Mouse (Mus musculus) adrenal gland, adult 18-20 months (tissue): ENCODE measurements around the gene Ankrd13b. TPM values are rescaled to one million over a fixed set of nuclear protein-coding genes. Genes with fewer than 3 reads are reported as not detected.

Experiments used
- DNase-seq, 2 experiments: peaks; one replicate each; pipeline ENCODE4 v3.0.0; 2021 to 2022; ENCODE audit warnings: low spot score in 2 of 2
- total RNA-seq, 2 experiments: library from RNA; stranded (reverse); gene quantifications; 1 replicate in 1 of 2; 2 replicates in 1 of 2; pipeline ENCODE4 v1.2.3; 2021

The Ankrd13b gene
- total RNA-seq, 2 experiments from 2014 or later: 7.9 to 8.3 TPM

DNA sequence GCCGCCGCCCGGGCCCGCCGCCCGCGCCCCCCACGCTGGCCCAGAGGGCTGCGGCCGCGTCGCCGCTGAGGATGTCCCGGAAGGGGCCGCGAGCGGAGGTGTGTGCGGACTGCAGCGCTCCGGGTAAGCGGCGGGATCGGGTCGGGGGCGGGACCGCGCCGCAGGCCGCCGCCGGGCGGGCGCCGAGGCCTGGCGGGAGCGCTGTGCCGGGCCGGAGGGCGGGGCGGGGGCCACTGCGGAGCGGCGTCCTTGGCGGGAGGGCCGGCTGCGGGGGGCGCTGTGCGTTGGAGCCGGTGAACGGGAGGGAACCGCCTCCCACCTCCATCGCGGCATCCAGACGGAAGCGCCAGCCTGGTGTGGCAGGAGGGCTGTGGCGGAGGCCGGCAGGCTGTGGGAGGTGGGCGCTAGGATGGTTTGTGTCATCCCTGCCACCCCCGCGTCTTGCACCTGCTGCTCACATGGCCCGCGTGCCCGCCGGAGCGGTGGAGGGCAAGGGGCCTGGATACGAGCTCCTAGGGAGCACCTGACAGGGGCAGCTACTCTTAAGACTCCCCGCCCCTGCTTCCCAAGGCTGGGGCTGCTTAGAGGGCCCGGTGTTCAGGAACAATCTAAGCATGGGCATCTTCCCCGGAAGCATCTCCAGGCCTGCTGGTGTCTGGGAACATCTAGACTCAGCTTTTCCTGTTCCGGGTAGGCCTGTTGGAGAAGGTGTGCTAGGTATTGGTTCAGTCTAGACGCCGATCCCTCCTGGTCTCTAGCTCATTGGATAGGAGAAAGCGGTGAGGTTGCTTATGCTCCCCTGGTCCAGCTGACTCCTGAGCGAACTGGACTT is 4.2 kb upstream of the Ankrd13b start, which contains the start of gene Git1:
TSS of gene Git1 (plus strand) at position 51 of the 832 bp plus-strand sequence.
- peak; percentile 54 to 66 for DNase-seq

DNA sequence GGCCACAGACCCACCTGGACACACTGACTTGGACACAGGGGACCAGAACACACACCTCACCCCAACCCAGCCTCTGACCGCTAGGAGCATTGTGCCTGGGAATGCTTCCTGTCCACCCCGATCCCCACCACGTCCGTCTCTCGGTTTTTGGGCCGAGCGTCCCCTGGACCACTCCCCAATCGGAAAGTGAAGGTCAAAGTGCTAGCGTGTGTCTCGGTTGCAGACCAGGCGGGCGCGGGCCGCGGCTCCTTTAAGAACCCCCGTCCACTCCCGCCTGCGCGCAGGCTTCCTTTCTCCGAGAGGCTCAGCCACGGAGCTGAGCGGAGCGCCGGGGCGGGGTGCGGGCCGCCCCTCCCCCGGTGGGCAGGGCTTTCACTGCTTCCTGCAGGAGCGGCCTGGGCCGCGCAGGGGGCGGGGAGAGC is 3.4 kb upstream of the Ankrd13b start:
- peak; percentile 89 to 92 for DNase-seq

DNA sequence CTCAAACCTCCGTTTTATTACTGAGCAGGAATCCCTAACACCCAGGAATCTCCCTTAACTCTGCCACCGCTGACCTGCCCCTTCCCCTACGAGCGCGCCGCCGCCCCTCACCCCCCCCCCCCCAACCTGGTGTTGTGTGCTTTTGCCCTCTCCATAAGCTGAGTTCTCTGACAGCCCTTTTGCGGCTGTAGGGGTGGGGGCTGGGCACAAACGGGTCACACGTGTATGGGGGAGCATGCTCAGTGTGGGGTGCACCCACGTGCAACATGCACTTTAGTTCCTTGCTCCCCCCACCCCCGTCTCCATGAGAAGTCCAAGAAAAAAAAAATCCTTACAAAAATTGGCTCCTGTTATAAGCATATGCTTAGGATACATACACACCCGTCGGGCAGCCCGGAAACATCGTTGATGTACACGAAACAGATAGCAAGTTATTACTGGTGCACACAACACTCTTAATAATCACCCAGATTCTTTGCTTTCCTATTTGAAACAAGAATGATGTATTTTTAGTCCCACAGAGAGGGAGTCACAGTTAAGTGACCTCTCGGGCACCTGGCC is 2.9 kb upstream of the Ankrd13b start:
- no peak for DNase-seq

DNA sequence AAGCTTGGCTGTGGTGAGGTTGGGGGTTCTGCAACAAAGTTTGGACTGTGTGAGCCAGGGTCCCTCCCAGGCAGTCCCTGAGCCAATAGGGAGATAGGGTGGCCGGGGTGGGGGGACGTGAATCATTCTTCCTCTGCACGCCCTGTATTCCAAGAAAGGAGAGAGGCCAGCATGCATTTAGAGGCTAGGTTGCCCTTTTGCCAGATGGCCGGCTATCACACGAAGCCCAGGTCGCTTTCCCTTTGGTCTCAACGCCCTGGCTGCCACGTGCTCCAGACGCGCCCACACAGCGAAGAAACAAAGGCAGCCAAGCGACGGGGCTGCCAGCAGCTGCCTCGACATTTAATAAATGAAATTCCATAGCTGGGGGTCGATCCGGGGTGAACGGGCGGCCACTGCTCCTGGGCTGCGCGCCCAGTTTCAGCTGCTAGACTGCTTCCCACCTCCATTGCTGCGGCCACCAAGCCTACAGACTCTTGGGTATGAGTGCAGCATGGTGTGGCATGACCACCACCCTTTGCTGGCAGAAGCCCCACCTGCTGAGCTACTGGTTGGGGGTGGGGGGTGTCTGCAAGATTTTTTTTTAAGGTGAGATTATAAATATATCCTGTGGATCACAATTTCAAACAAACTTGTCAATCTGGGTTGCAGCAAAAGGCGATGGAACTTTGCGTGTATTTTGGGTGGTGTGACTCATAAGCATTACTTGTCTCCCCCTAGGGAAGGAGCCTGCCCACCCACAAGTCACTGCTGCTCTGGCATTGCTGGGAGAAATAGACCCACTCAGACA is 2.2 kb upstream of the Ankrd13b start:
- DNase-seq: peak in 1 of 2 experiments; percentile 49

DNA sequence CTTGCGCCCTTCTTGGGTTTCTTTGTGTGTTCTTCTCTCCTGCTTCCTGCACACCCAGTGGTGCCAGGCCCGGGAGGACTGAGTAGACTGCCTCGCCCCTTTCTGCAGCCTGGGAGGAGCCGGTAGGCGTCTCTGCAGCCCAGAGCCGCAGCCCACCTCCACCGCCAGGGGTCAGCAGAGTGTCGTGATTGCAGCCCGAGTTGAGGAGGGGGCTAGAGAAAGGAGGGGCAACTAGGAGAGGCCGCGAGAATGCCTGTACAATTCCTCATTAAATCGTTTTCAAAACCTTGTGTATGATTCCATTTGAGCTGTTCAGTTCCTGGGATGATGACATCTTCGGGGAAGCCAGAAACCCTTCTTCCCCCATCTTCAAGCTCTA is 1.6 kb upstream of the Ankrd13b start:
- peak; percentile 87 to 92 for DNase-seq

DNA sequence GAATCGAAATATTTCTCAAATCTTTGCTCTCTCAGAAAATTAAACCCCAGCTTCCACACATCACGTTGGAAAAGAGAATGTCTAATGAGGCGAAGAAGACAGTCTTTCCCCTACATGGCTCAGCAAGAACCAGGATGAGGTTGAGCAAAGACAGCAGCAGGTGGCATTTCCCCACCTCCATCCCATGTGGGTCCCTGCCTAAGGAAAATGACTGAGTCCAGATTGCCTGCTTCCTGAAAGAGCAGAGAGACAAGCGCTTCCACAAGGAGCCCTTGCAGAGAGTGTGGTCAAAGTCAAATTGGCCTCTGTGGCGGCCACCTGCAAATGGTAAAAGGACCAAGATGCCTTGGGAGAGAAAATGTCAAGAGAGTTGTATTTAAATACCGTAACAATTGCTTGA is 973 bp upstream of the Ankrd13b start:
- DNase-seq: no peak

DNA sequence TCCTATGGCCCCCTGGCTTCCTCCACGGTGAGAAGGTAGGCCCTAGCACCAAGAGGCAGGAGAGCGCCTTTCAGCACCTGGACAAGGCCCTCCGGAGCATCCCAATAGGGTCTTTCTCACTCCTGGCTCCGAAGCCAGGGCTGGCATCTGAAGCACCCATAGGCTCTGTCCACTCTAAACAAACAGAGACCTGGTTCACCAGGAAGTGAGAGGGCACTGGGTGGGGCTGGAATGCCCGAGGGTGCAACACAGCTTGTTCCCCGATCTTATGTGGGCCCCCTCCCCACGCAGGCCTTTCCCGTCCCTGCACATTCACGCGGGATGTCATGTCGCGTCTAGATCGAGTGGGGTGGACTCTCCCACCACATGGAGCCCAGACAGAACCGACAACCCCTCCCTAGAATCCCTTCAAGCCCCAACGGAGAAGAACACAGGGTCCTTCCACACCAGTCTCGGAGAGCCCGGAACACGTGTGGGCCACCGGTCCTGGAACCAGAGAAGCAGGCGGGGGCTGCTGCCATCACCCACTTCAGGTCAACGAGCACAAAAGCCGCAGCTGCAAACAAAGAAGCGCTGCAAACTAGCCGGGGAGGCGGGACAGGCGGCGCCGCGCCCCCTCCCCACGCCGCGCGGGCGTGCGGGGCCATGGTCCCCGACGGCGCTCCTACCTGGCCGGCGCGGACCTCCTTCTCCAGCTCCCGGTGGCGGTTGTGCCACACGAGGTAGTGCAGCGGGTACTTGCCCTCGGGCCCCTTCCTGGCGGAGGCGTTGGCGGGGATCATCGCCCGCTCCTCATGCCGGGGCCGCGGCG is 502 bp downstream of the Ankrd13b start:
- DNase-seq: no peak

DNA sequence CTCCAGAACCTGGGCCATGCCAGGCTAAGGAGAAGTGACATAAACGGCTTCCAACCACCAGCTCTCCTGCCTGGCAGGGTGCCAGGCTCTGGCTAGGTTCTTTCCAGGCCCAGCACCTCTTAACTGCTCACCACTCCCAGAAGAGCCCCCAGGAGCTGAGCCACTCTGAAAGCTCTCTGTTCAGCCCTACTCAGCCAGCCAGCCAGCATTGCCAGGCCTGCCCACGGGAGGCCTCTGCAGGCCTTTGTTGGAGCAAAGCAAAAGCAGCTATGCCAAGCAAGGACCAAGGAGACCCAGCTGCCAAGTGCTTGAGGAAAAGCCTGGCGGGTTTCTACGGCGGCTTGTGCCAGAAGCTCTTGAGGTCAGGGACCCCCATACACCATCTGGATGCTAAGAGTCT is 2.7 kb downstream of the Ankrd13b start:
- DNase-seq: no peak

DNA sequence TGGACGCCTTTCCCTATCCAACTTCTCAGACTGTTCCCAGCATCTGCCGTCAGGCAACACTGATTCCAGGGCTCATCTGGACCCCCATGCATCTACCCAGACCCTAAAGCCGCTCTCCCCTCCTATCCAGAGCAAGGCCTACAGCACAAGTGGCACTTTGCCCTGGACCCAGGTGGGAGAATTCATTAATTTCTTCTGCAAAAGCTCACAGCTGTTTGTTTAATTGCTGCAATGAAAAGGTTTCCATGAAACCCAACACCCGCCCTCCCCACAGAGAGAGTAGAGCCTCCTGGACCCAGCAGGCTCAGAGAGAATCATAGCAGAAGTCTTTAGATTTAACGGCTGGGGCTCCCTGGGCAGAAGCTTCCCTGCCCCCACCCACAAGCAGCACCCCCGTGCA is 4.2 kb downstream of the Ankrd13b start:
- DNase-seq: no peak

DNA sequence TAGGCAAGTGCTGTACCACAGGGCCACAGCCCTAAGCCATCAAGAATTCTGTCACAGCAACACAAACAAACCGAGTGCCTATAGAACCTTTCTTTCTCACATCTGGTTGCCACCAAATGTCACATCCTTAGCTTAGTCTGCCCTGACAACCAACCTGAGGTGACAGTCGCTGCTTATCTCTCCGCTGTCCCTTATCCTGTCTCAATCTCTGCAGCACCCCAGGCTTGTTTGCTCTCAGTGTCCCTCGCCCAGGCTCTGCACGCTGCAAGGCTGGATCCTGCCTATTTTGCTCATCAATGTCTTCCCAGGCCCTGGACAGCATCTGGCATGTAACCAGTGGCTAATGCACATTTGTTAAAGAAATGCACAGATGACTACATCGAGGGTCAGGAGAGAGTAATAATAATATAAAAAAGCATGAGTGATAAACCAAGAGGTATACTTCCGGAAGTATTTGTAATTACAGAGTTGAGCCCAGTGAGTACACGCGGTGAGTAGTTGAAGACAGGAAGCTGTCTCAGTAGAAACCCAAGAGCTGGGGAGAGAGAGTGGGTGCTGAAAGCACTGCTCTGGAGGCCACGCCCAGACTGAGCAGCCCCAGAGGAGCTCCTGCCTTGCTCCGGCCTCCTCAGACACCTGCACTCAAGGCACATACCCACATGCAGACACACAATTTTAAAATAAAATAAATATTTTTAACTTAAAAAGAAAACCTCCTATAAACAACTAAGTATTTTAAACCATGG is 5.8 kb downstream of the Ankrd13b start:
- no peak for DNase-seq

DNA sequence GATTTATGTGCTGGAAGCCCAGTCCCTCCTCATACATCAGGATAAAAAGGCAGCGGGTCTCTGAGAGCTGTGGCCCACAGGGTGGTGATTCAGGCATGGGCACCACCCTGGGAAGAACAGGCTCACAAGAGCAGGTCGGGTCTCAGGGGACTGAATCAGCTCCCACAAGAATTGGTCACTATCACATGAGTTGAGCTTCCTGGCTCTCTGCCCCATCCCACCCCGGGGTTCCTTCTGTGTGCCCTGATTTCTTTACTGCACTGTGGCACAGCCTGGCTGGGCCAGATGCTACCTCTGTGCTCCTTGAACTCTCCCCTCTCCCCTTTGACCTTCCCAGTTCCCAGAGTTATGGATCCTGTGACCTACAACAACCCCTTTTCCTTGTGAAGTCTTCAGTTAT is 6.4 kb downstream of the Ankrd13b start:
- DNase-seq: no peak

DNA sequence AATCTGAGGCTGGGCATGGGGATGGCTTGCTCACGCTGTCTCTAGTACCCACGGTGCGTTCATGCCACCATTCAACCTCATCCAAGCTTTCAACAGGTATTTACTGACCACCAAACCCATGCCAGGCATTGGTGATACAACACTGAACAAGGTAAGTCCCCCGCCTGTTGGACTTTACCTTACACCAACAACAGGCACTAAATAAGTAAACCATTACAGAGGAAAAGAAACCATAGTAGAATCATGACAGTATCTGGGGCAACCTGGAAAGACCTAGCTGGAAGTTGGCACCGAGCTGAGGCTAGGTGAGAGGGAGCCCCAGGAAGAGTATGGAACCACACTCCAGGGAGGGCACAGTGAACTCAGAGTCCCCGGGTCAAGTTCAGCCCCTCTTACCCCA is 12.6 kb downstream of the Ankrd13b start:
- DNase-seq: no peak

DNA sequence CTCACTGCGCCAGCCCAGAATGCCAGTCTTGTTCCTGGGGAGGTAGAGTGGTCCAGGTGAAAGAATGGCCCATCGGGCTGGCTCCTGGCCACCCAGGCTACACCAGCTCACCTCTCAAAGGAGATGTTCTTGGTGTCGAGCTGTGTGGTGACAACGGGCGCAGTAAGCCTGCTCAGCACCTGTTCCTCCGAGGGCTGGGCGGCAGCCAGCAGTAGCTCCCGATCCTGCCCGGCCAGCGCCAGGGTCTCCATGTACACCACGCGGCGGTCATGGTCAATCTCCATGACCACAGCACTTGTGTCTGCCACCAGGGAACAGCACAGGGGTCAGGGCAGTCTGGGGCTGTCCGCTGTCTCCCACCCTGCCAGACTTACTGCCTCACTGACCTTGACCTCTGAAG is 13.3 kb downstream of the Ankrd13b start:
- DNase-seq: no peak

DNA sequence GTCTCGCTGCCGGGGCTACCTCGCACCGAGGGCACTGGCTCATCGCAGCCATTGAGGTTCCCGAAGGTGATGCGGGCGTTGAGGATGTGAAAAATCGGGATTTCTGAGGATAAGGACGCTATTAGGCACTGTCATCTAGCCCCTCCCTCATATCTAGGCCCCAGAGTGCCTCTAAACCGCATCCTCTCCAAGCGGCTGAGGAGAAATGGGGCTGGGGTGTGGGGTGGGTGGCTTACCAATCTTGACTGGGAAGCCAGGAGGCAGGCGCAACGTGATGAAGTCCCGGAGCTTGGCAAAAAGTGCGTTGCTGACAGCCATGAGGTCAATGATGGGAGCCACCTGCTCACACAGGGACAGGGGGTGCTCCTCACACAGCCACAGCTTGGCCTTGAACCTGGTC is 16.7 kb downstream of the Ankrd13b start:
- no peak for DNase-seq

DNA sequence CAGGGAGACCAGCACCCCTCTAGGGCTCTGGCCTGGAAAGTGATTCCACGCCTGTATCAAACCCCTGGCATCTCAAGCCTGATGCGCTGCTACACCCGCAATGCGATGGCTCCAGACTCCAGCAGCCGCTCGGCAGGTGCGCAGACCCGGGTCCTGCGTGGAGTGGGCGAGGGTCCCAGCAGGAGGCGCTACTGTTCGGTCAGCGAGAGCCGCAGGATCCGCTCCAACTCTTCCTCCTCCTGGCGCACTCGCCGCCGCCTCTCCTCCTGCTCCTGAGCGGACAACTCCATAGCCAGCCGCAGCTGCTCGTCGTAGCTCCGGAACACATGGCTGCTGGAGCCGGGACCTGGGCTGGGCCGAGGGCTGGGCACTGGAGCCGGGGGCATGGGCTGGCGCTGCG is 18.1 kb downstream of the Ankrd13b start:
- no peak for DNase-seq

DNA sequence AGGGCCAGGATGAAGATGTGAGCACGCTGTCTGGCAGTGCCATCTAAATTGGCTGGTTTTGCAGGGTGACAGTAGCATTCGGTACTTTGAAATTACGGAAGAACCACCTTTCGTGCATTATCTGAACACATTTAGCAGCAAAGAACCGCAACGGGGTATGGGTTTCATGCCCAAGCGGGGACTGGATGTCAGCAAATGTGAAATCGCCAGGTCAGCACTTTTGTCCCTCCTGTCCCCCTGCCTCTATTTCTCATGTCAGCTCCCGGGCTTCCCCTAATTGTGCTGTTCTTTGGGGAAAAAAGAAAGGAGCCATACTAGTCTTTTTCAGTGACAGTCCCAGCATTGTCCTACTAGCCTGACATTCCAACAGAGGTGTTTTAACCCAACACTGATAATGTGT is 21.1 kb downstream of the Ankrd13b start:
- DNase-seq: no peak

DNA sequence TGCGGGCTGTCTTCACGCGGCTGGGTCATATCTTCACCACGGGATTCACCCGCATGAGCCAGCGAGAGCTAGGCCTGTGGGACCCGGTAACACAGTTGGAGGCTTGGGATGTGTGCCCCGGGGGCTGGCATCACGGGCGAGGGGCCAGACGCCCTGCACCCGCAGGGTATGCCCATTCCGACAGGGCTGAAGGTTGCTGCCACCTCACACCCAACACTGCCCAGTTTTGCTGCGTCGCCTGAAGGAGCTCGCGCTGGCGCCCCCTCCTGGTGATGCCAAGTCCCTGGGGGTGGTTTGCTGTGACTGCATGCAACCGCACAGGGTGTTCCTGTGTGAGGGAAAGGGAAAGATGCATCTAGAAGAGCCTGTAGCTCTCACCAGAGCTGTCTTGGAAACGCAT is 21.7 kb downstream of the Ankrd13b start:
- DNase-seq: peak; percentile 80 to 81

DNA sequence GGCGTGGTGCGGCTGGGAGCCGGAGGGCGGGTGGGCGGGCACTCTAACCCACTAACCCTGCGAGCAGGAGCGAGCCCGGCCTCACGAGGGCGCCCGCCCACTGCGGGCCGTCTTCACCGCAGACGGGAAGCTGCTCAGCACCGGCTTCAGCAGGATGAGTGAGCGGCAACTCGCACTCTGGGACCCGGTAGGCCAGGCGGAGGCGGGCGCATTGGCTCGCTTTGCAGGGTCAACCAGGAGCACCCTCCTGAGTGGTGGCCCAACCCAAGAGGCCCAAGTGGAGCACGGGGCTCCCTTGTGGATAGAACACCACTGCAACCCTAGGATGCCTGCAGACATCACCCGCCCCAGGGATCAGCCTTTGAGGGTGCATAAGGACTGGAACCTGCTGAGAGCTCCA is 22.3 kb downstream of the Ankrd13b start:
- DNase-seq: peak; percentile 72 to 79

DNA sequence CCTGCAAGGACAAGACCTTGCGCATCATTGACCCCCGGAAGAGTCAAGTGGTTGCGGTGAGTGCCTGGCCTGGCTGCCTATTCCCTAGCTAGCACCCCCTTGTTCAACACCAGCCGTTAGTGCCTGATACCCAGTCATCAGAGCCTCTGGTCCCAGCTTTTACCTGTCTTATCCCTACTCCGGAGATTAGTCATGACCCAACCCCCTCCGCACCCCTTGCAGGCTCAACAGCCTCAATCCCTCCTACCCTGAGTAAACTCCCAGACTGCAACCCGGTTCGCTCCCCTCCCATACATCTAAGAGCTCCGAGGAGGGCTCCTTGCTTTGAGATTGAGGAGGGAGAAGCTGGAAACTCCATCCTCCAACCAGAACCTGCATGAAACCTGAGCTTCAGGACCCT is 22.9 kb downstream of the Ankrd13b start:
- no peak for DNase-seq

DNA sequence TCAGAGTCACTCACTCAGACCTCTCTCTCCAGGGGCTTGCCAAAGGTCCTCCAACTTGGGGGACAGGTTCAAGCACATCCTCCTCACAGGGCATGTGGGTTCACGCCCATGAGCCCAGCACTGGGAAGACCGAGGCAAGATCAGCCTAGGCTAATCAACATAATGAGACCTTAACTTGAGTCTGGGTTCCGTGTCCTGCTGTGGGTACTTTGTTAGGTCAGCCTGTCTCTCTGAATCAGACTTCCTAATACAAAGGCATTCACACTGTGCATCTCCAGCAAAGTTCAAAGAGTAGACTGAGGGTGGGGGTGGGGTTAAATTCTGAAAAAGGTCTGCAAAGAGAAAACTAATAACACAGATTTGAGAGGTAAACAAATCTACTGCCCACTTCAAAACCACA is 24.4 kb downstream of the Ankrd13b start:
- DNase-seq: no peak
